In genomic region chr11:77511336-77511735, GRCm38 (mm10) we compare ENCODE assay signal across 13 mouse cellular contexts. TPM values are rescaled to one million over a fixed set of nuclear protein-coding genes. Genes with fewer than 3 reads are reported as not detected.
"Had no signal": no experiment of that assay in that cellular context is flagged by ENCODE, and none has a peak within 500 bp of the region (broad histone marks: within the 10 kb centered on the region; RNA-seq: fewer than 3 reads in every experiment).

No protein-coding gene starts in this region.

- H3K27ac ChIP-seq: kidney, postnatal 0 days; midbrain, embryonic 10.5 days; neural tube, embryonic 12.5 days had no signal

- H3K4me3 ChIP-seq: midbrain, embryonic 10.5 days; neural tube, embryonic 12.5 days had no signal

- H3K9me3 ChIP-seq: midbrain, embryonic 10.5 days; neural tube, embryonic 12.5 days had no signal

- H3K9ac ChIP-seq: neural tube, embryonic 12.5 days had no signal

- ATAC-seq: intestine, postnatal 0 days had no signal

- DNase-seq: kidney, adult 9 months; kidney, postnatal 36 days; layer of hippocampus, adult 9-11 months; layer of hippocampus, postnatal 36 days; left cerebral cortex, postnatal 4 days; lung, postnatal 4 days; midbrain, embryonic 14.5 days had no signal

RNA-seq across cellular contexts. Expression of gene Gm10392, which starts 7.7 kb away (rescaled TPM):
- polyA plus RNA-seq: intestine, postnatal 0 days; kidney, postnatal 0 days; liver, adult 2 months; lung, embryonic 16.5 days; midbrain, embryonic 14.5 days had no signal
